Comparison of ENCODE assay signal across 16 mouse cellular contexts in genomic region chr8:91525342-91525817, GRCm38 (mm10).
DNase-seq lines count a peak whose midpoint lies in the region; ATAC-seq lines count a peak whose summit lies in the region.
"Had no signal": no experiment of that assay in that cellular context is flagged by ENCODE, and none has a peak within 500 bp of the region (broad histone marks: within the 10 kb centered on the region; RNA-seq: fewer than 3 reads in every experiment).

No protein-coding gene starts in this region.

- WGBS in hindbrain, embryonic 11.5 days: 3% methylated on average over 10 of the region's 10 CpGs
- WGBS in hindbrain, embryonic 14.5 days: 10% methylated on average over 10 of the region's 10 CpGs
- WGBS in midbrain, embryonic 12.5 days: 4% methylated on average over 10 of the region's 10 CpGs
- WGBS in midbrain, embryonic 16.5 days: 17% methylated on average over 10 of the region's 10 CpGs
- 5% methylated on average over 10 of the region's 10 CpGs for WGBS in limb, embryonic 10.5 days

- ATAC-seq in hindbrain, embryonic 11.5 days (ENCODE audit: low FRiP score): peak; percentile 61
- ATAC-seq in hindbrain, embryonic 14.5 days (ENCODE audit: low FRiP score): no peak
- ATAC-seq in midbrain, embryonic 12.5 days (ENCODE audit: low FRiP score, low read depth): peak; percentile 80
- ATAC-seq in midbrain, embryonic 16.5 days: no peak
- ATAC-seq: activated CD4-positive, CD25-positive, alpha-beta regulatory T cell, adult 4 months had no signal

- no peak overlapping the region for H3K4me3 ChIP-seq in hindbrain, embryonic 11.5 days (ENCODE audit: low read depth, low read length)
- H3K4me3 ChIP-seq in hindbrain, embryonic 14.5 days (replicated peaks; ENCODE audit: low read length): no peak overlapping the region
- no peak overlapping the region for H3K4me3 ChIP-seq in midbrain, embryonic 12.5 days
- no peak overlapping the region for H3K4me3 ChIP-seq in midbrain, embryonic 16.5 days (ENCODE audit: low read depth, low read length)
- H3K4me3 ChIP-seq in limb, embryonic 10.5 days: no peak overlapping the region
- H3K4me3 ChIP-seq: gastrocnemius, adult 2 months; heart, embryonic 13.5 days; liver, embryonic 15.5 days had no signal

- H3K27me3 ChIP-seq in hindbrain, embryonic 11.5 days (ENCODE audit: control insufficient read depth, insufficient read depth, low read length): peaks cover 7% of the 10 kb centered on the region
- peaks cover 16% of the 10 kb centered on the region; the same call in 1 of the 2 replicates for H3K27me3 ChIP-seq in hindbrain, embryonic 14.5 days (ENCODE audit: control insufficient read depth, insufficient read depth, low read length)
- peaks cover 79% of the 10 kb centered on the region for H3K27me3 ChIP-seq in midbrain, embryonic 12.5 days
- H3K27me3 ChIP-seq in midbrain, embryonic 16.5 days (ENCODE audit: control insufficient read depth, insufficient read depth, low read depth, low read length): no peaks in the 10 kb centered on the region; the same call in none of the 2 replicates
- H3K27me3 ChIP-seq in limb, embryonic 10.5 days (ENCODE audit: low read depth, poor library complexity, severe bottlenecking): peaks cover 94% of the 10 kb centered on the region
- H3K27me3 ChIP-seq: heart, embryonic 13.5 days; liver, embryonic 15.5 days had no signal

- peaks cover 18% of the 10 kb centered on the region for H3K4me1 ChIP-seq in hindbrain, embryonic 11.5 days (replicated peaks; ENCODE audit: control insufficient read depth, insufficient read depth, low read length)
- peaks cover 19% of the 10 kb centered on the region for H3K4me1 ChIP-seq in hindbrain, embryonic 14.5 days (replicated peaks; ENCODE audit: control insufficient read depth, insufficient read depth, low read length)
- peaks cover 30% of the 10 kb centered on the region for H3K4me1 ChIP-seq in midbrain, embryonic 12.5 days
- 0 out of 2 replicates have a peak, but pooled peaks cover 6% of the 10 kb centered on the region for H3K4me1 ChIP-seq in midbrain, embryonic 16.5 days (ENCODE audit: control insufficient read depth, insufficient read depth, low read length)
- peaks cover 49% of the 10 kb centered on the region for H3K4me1 ChIP-seq in limb, embryonic 10.5 days

- H3K27ac ChIP-seq in hindbrain, embryonic 11.5 days (ENCODE audit: low read depth, low read length): peak overlapping the region; percentile 58; the same call in 1 of the 2 replicates
- no peak overlapping the region for H3K27ac ChIP-seq in hindbrain, embryonic 14.5 days
- H3K27ac ChIP-seq in midbrain, embryonic 12.5 days (replicated peaks): 0 out of 2 replicates have a peak overlapping the region, but pooled peaks have one; percentile 25
- no peak overlapping the region for H3K27ac ChIP-seq in midbrain, embryonic 16.5 days (ENCODE audit: low read length)
- no peak overlapping the region for H3K27ac ChIP-seq in limb, embryonic 10.5 days
- H3K27ac ChIP-seq: gastrocnemius, adult 2 months; heart, embryonic 13.5 days; liver, embryonic 15.5 days had no signal

- no peaks in the 10 kb centered on the region for H3K36me3 ChIP-seq in hindbrain, embryonic 11.5 days (ENCODE audit: control insufficient read depth, insufficient read depth, low read length)
- H3K36me3 ChIP-seq in hindbrain, embryonic 14.5 days (replicated peaks; ENCODE audit: control insufficient read depth, insufficient read depth): no peaks in the 10 kb centered on the region
- no peaks in the 10 kb centered on the region for H3K36me3 ChIP-seq in midbrain, embryonic 12.5 days
- H3K36me3 ChIP-seq in midbrain, embryonic 16.5 days (ENCODE audit: control insufficient read depth, insufficient read depth, low read length): no peaks in the 10 kb centered on the region
- H3K36me3 ChIP-seq in limb, embryonic 10.5 days: peaks cover 2% of the 10 kb centered on the region; the same call in 1 of the 2 replicates

- DNase-seq in hindbrain, embryonic 11.5 days (ENCODE audit: low spot score): peak; percentile 54
- no peak for DNase-seq in hindbrain, embryonic 14.5 days (ENCODE audit: low spot score)
- peak; percentile 54 for DNase-seq in limb, embryonic 10.5 days (ENCODE audit: low spot score)
- DNase-seq in heart, adult 8-10 months (ENCODE audit: low spot score): no peak
- no peak for DNase-seq in natural killer cell, adult 2 months (ENCODE audit: low spot score in 2 of 2)
- DNase-seq in T-cell, adult 2 months (ENCODE audit: low spot score): no peak
- DNase-seq: B cell, adult 2 months; cerebellum, adult 8-10 months; gastrocnemius, adult 2 months; kidney, postnatal 25 days had no signal

- no peak overlapping the region; the same call in 1 of the 2 replicates for H3K4me2 ChIP-seq in hindbrain, embryonic 11.5 days (replicated peaks; ENCODE audit: low read depth, low read length)
- H3K4me2 ChIP-seq in hindbrain, embryonic 14.5 days (replicated peaks): no peak overlapping the region
- H3K4me2 ChIP-seq in midbrain, embryonic 12.5 days (replicated peaks): no peak overlapping the region; the same call in 1 of the 2 replicates
- H3K4me2 ChIP-seq in midbrain, embryonic 16.5 days (ENCODE audit: low read length): no peak overlapping the region
- H3K4me2 ChIP-seq: heart, embryonic 13.5 days; liver, embryonic 15.5 days had no signal

- H3K9ac ChIP-seq in hindbrain, embryonic 11.5 days (ENCODE audit: low read depth, low read length): no peak overlapping the region
- H3K9ac ChIP-seq in hindbrain, embryonic 14.5 days: no peak overlapping the region
- no peak overlapping the region for H3K9ac ChIP-seq in midbrain, embryonic 12.5 days (replicated peaks)
- H3K9ac ChIP-seq in midbrain, embryonic 16.5 days (ENCODE audit: low read depth, low read length): no peak overlapping the region
- H3K9ac ChIP-seq: heart, embryonic 13.5 days; liver, embryonic 15.5 days had no signal

- no peaks in the 10 kb centered on the region for H3K9me3 ChIP-seq in hindbrain, embryonic 11.5 days (ENCODE audit: control insufficient read depth, low read length)
- no peaks in the 10 kb centered on the region for H3K9me3 ChIP-seq in hindbrain, embryonic 14.5 days (ENCODE audit: control insufficient read depth, low read length)
- H3K9me3 ChIP-seq in midbrain, embryonic 12.5 days: no peaks in the 10 kb centered on the region
- H3K9me3 ChIP-seq in midbrain, embryonic 16.5 days (replicated peaks; ENCODE audit: control insufficient read depth, low read length, poor library complexity, severe bottlenecking): no peaks in the 10 kb centered on the region
- H3K9me3 ChIP-seq in limb, embryonic 10.5 days (replicated peaks): no peaks in the 10 kb centered on the region
- H3K9me3 ChIP-seq: G1E; heart, embryonic 13.5 days; liver, embryonic 15.5 days had no signal

Comparison
In these comparisons a context has a peak if more than half of its experiments do, and no peak if none do; other contexts are left out.
1. ATAC-seq: peak in hindbrain, embryonic 11.5 days (single experiment) and midbrain, embryonic 12.5 days (single experiment); none in hindbrain, embryonic 14.5 days (single experiment) and midbrain, embryonic 16.5 days (single experiment).
2. DNase-seq: peak in hindbrain, embryonic 11.5 days (single experiment) and limb, embryonic 10.5 days (single experiment); none in hindbrain, embryonic 14.5 days (single experiment), heart, adult 8-10 months (single experiment), natural killer cell, adult 2 months (0 of 2) and T-cell, adult 2 months (single experiment).
3. H3K27ac ChIP-seq: peak in hindbrain, embryonic 11.5 days (single experiment) and midbrain, embryonic 12.5 days (single experiment); none in hindbrain, embryonic 14.5 days (single experiment), midbrain, embryonic 16.5 days (single experiment) and limb, embryonic 10.5 days (single experiment).